Mouse (Mus musculus) embryonic fibroblast, embryonic 13.5 days (primary cell): ENCODE results near the gene Hsd11b2. TPM values are rescaled to one million over a fixed set of nuclear protein-coding genes. Genes with fewer than 3 reads are reported as not detected.

ENCODE experiments used
- H3K27ac ChIP-seq: 2 replicates; pipeline ENCODE4 v1.5.1; 2012; ENCODE audit warnings: low read length, control low read depth, inconsistent platforms; ENCODE audit not compliant: insufficient read depth
- H3K4me1 ChIP-seq: 2 replicates; pipeline ENCODE4 v1.6.1; 2011; ENCODE audit warnings: low read length; ENCODE audit not compliant: control insufficient read depth, insufficient read depth
- H3K4me3 ChIP-seq: 2 replicates; pipeline ENCODE4 v1.5.1; 2011; ENCODE audit warnings: mild to moderate bottlenecking, control low read depth, low read length; ENCODE audit not compliant: insufficient read depth
- CTCF ChIP-seq: IDR thresholded peaks from 2 replicates; pipeline ENCODE4 v1.5.1; 2011; ENCODE audit warnings: mild to moderate bottlenecking, control low read depth, low read length, moderate library complexity, borderline replicate concordance; ENCODE audit not compliant: insufficient read depth
- POLR2A ChIP-seq: IDR thresholded peaks from 2 replicates; pipeline ENCODE4 v1.6.1; 2011; ENCODE audit warnings: low read depth, mild to moderate bottlenecking, control low read depth, low read length, moderate library complexity
- polyA plus RNA-seq: library from polyadenylated mRNA; stranded (reverse); fragments of >200 nt; gene quantifications from 2 replicates; pipeline ENCODE4 v1.2.4, GENCODE M21; 2011; ENCODE audit warnings: low read depth; ENCODE audit not compliant: missing spikeins, insufficient read length

Hsd11b2 gene
- 0.28 and 0.35 TPM in 2 replicates for polyA plus RNA-seq

DNA sequence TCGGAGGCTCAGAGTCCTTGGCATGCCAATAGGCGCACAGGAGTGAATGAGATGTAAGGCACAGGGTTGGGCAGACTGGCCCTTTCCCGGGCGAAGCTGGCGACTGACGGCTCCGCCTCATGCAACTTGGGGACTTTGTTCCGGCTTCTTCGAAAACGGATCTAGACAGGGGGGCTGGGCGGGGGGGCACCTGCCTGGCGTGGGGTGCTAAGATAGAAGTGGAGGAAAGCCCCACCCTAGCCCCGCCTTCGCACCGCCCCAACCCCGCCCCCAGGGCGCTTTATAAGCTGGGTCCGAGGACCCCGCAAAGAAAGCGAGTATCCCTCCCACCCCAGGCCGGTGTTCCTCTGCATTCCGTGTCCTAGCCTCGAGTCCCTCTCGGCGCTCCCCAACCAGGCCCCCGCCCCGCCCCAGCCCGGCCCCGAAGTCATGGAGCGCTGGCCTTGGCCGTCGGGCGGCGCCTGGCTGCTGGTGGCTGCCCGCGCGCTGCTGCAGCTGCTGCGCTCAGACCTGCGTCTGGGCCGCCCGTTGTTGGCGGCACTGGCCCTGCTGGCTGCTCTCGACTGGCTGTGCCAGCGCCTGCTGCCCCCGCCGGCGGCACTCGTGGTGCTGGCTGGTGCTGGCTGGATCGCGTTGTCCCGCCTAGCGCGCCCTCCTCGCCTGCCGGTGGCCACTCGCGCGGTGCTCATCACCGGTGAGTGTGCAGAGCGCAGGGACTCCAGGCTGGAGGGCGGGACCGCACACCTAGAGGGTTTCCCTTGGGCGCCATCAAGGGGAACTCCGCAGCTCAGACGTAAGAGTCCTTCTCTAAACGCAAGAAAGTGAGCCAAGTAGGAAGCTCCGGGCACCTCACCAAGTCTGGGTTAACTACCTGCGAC lies at the start of gene Hsd11b2:
TSS of gene Hsd11b2 (plus strand) at position 320 of the 878 bp plus-strand sequence.
- H3K4me3 ChIP-seq, result 0 out of 2 replicates have a peak within 1 kb of the TSS, but pooled peaks have one; percentile 8
- peaks cover 11% of the 10 kb centered on the region for H3K4me1 ChIP-seq
- no peak within 1 kb of the TSS for H3K27ac ChIP-seq
- TF ChIP-seq CTCF (no peak), POLR2A (no peak)

- Histone ChIP-seq H3K4me1 (peaks cover 2% of the 10 kb centered on the region), H3K27ac (no peak overlapping the region), H3K4me3 (no peak overlapping the region)
- TF ChIP-seq CTCF (no peak), POLR2A (no peak)
Observed at GRCm38 (mm10) chr8:105469041-105469695, 49.4 kb upstream of the Hsd11b2 start.

- peaks cover 7% of the 10 kb centered on the region for H3K4me1 ChIP-seq
- no peak overlapping the region for H3K27ac ChIP-seq
- TF ChIP-seq CTCF, result no peak
- H3K4me3 ChIP-seq, result no peak overlapping the region
Observed at GRCm38 (mm10) chr8:105469816-105470215, 48.7 kb upstream of the Hsd11b2 start.

- H3K4me1 ChIP-seq, result peaks cover 7% of the 10 kb centered on the region
- TF ChIP-seq CTCF (no peak), POLR2A (no peak)
- no peak overlapping the region for H3K4me3 ChIP-seq
- H3K27ac ChIP-seq, result no peak overlapping the region
Observed at GRCm38 (mm10) chr8:105470262-105470661, 48.3 kb upstream of the Hsd11b2 start.

GRCm38 (mm10) chr8:105470681-105471313 lies 47.8 kb upstream of the Hsd11b2 start:
- TF ChIP-seq CTCF (no peak), POLR2A (no peak)
- Histone ChIP-seq H3K4me1 (peaks cover 7% of the 10 kb centered on the region), H3K4me3 (peak overlapping the region; percentile 31), H3K27ac (no peak overlapping the region)

- Histone ChIP-seq H3K4me3 (peak within 1 kb of the TSS; percentile 31), H3K4me1 (peaks cover 7% of the 10 kb centered on the region), H3K27ac (no peak within 1 kb of the TSS)
- TF ChIP-seq CTCF (peak; percentile 30; the same call in 1 of the 2 replicates), POLR2A (peak; percentile 52)
Observed at GRCm38 (mm10) chr8:105471314-105472015, 47.1 kb upstream of the Hsd11b2 start, which contains the start of gene Tppp3. TSS of gene Tppp3 (minus strand) at chr8:105471526.

DNA sequence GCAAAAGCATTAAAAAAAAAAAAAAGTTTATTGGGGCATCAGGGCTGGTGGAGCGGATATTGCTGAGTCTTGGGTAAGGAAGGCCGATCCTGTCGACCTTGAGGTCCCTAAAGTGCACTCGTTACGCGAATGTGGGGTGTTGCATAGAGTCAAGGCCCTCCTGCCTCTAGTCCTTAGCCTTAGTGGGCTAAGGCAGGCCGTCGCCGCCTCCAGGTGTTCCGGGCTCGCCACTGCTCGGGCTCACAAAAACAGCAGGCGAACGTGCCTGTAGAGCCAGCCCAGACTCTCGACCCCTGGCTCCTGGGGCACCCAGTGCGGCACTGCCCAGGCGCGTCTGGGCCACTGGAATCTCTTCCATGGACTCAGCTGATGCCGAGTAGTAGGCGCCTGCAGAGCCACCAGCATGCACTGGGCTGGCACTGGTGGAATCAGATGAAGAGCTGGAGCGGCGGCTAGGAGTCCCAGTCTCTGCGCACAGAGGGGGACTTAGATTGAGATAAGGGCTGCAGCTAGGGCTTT lies 46.1 kb upstream of the Hsd11b2 start:
- peaks cover 7% of the 10 kb centered on the region for H3K4me1 ChIP-seq
- TF ChIP-seq CTCF, result no peak
- TF ChIP-seq POLR2A, result no peak
- no peak overlapping the region for H3K4me3 ChIP-seq
- H3K27ac ChIP-seq, result no peak overlapping the region

GRCm38 (mm10) chr8:105472983-105473382 lies 45.6 kb upstream of the Hsd11b2 start:
- Histone ChIP-seq H3K4me1 (peaks cover 13% of the 10 kb centered on the region), H3K4me3 (no peak overlapping the region), H3K27ac (no peak overlapping the region)
- TF ChIP-seq POLR2A (no peak), CTCF (no peak)

DNA sequence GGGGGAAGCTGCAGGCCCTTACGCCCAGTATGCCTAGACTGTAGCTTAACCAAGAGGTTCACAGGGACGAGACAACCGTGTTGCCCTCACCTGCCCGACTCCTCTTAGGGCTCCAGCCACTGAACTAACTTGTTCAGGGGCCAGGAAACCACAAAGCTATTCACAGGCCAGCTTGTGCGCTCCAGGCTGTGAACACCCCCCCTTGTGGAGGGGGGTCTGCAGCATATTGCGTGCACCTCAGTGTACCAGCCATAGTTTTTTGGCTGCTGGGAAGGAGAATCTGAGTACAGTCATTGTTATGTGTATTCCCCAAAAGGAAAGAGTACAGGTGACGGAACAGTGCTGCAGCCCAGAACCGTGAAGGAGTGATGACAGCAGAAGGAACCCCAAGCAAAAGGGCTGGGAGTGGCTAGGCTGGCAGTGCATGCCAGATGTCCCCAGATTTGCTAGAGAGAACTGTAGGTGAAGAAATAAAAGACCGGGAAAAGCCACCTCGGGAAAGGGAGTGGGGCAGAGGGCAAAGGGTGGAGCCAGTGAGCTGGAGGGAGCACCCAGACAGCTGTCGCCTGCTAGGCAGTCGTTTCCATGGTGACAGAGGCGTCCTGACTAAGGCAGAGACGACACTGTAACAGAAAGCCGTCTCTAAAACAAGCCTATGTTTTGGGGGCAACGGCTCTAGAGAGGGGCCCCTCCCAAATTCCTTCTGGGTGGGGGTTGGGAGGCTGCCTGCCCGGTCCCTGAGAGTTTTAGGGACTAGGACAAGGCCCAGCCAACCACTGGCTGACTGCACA lies 44.5 kb upstream of the Hsd11b2 start:
- TF ChIP-seq POLR2A (no peak), CTCF (no peak)
- Histone ChIP-seq H3K4me3 (no peak overlapping the region), H3K27ac (no peak overlapping the region), H3K4me1 (peaks cover 13% of the 10 kb centered on the region)
